Mouse (Mus musculus): Measurements from ENCODE around the gene Gsk3a. TPM values are rescaled to one million over a fixed set of nuclear protein-coding genes. Genes with fewer than 3 reads are reported as not detected.

Gsk3a gene
- polyA plus RNA-seq, 1 experiment from 2014 or later = 4.3 TPM

- Histone ChIP-seq H3K27me3 (ENCODE audit: insufficient read depth, low read length) (no peaks in the 10 kb centered on the region), H3K4me2 (ENCODE audit: low read depth, low read length) (no peak overlapping the region), H3K27ac (ENCODE audit: low read depth) (no peak overlapping the region), H3K9ac (replicated peaks) (no peak overlapping the region), H3K4me3 (ENCODE audit: low read depth, low read length) (no peak overlapping the region), H3K4me1 (ENCODE audit: insufficient read depth) (peaks cover 10% of the 10 kb centered on the region), H3K9me3 (ENCODE audit: low read length) (no peaks in the 10 kb centered on the region), H3K36me3 (replicated peaks; ENCODE audit: insufficient read depth, low read length) (peaks cover 15% of the 10 kb centered on the region; the same call in 1 of the 2 replicates)
- ATAC-seq (no peak), DNase-seq (no peak)
- WGBS (ENCODE audit: insufficient replicate concordance) = 69% methylated on average over 7 of the region's 7 CpGs
- no peak for TF ChIP-seq CTCF (IDR thresholded peaks at IDR 0.05; ENCODE audit: low read depth)
- no peak for TF ChIP-seq EP300 (IDR thresholded peaks at IDR 0.05; ENCODE audit: low read depth)
Observed at GRCm38 (mm10) chr7:25240631-25241030, 3.0 kb upstream of the Gsk3a start.

GRCm38 (mm10) chr7:25238829-25239623 is 1.4 kb upstream of the Gsk3a start:
- Histone ChIP-seq H3K27ac (ENCODE audit: low read depth) (peak overlapping the region; percentile 76), H3K9me3 (ENCODE audit: low read length) (no peaks in the 10 kb centered on the region), H3K4me3 (ENCODE audit: low read depth, low read length) (peak overlapping the region; percentile 94), H3K27me3 (ENCODE audit: insufficient read depth, low read length) (no peaks in the 10 kb centered on the region), H3K9ac (replicated peaks) (peak overlapping the region; percentile 49), H3K4me2 (ENCODE audit: low read depth, low read length) (peak overlapping the region; percentile 79), H3K36me3 (replicated peaks; ENCODE audit: insufficient read depth, low read length) (peaks cover 8% of the 10 kb centered on the region; the same call in 1 of the 2 replicates), H3K4me1 (ENCODE audit: insufficient read depth) (peaks cover 10% of the 10 kb centered on the region)
- TF ChIP-seq EP300 (IDR thresholded peaks at IDR 0.05; ENCODE audit: low read depth) (no peak; the same call in 1 of the 2 replicates), CTCF (IDR thresholded peaks at IDR 0.05; ENCODE audit: low read depth) (peak; percentile 87)
- 2% methylated on average over 30 of the region's 30 CpGs for WGBS (ENCODE audit: insufficient replicate concordance)
- peak; percentile 85 for DNase-seq
- ATAC-seq = peak; percentile 27

- H3K9me3 ChIP-seq (ENCODE audit: low read length) = no peaks in the 10 kb centered on the region
- peak overlapping the region; percentile 98 for H3K9ac ChIP-seq (replicated peaks)
- peak overlapping the region; percentile 79 for H3K4me2 ChIP-seq (ENCODE audit: low read depth, low read length)
- under 1% methylated on average over 23 of the region's 23 CpGs for WGBS (ENCODE audit: insufficient replicate concordance)
- H3K4me1 ChIP-seq (ENCODE audit: insufficient read depth) = peaks cover 10% of the 10 kb centered on the region
- peaks cover 14% of the 10 kb centered on the region for H3K36me3 ChIP-seq (replicated peaks; ENCODE audit: insufficient read depth, low read length)
- no peaks in the 10 kb centered on the region for H3K27me3 ChIP-seq (ENCODE audit: insufficient read depth, low read length)
- H3K4me3 ChIP-seq (ENCODE audit: low read depth, low read length) = peak overlapping the region; percentile 94
- peak; percentile 93 for DNase-seq
- TF ChIP-seq CTCF (IDR thresholded peaks at IDR 0.05; ENCODE audit: low read depth) = 0 out of 2 replicates have a peak, but pooled peaks have one; percentile 0
- TF ChIP-seq EP300 (IDR thresholded peaks at IDR 0.05; ENCODE audit: low read depth) = peak; percentile 92
- ATAC-seq = peak; percentile 90
- H3K27ac ChIP-seq (ENCODE audit: low read depth) = peak overlapping the region; percentile 76
Observed at GRCm38 (mm10) chr7:25238015-25238706, 510 bp upstream of the Gsk3a start.

- no peak overlapping the region for H3K27ac ChIP-seq (ENCODE audit: low read depth)
- H3K4me1 ChIP-seq (ENCODE audit: insufficient read depth) = peaks cover 10% of the 10 kb centered on the region
- H3K4me2 ChIP-seq (ENCODE audit: low read depth, low read length) = no peak overlapping the region
- H3K27me3 ChIP-seq (ENCODE audit: insufficient read depth, low read length) = no peaks in the 10 kb centered on the region
- no peak for TF ChIP-seq EP300 (IDR thresholded peaks at IDR 0.05; ENCODE audit: low read depth)
- no peak for TF ChIP-seq CTCF (IDR thresholded peaks at IDR 0.05; ENCODE audit: low read depth)
- no peak overlapping the region for H3K4me3 ChIP-seq (ENCODE audit: low read depth, low read length)
- no peaks in the 10 kb centered on the region for H3K9me3 ChIP-seq (ENCODE audit: low read length)
- ATAC-seq (no peak), DNase-seq (no peak)
- peaks cover 37% of the 10 kb centered on the region for H3K36me3 ChIP-seq (replicated peaks; ENCODE audit: insufficient read depth, low read length)
- no peak overlapping the region; the same call in 1 of the 2 replicates for H3K9ac ChIP-seq (replicated peaks)
- WGBS (ENCODE audit: insufficient replicate concordance) = 92% methylated on average over 5 of the region's 5 CpGs
Observed at GRCm38 (mm10) chr7:25235526-25235925, 2.1 kb downstream of the Gsk3a start.

GRCm38 (mm10) chr7:25233061-25233460 is 4.6 kb downstream of the Gsk3a start:
- WGBS (ENCODE audit: insufficient replicate concordance) = 63% methylated on average over 2 of the region's 2 CpGs
- peaks cover 62% of the 10 kb centered on the region for H3K36me3 ChIP-seq (replicated peaks; ENCODE audit: insufficient read depth, low read length)
- DNase-seq (no peak), ATAC-seq (no peak)
- H3K9me3 ChIP-seq (ENCODE audit: low read length) = no peaks in the 10 kb centered on the region
- no peak overlapping the region for H3K4me3 ChIP-seq (ENCODE audit: low read depth, low read length)
- H3K9ac ChIP-seq (replicated peaks) = no peak overlapping the region
- no peak overlapping the region for H3K27ac ChIP-seq (ENCODE audit: low read depth)
- no peak for TF ChIP-seq CTCF (IDR thresholded peaks at IDR 0.05; ENCODE audit: low read depth)
- TF ChIP-seq EP300 (IDR thresholded peaks at IDR 0.05; ENCODE audit: low read depth) = no peak
- H3K4me2 ChIP-seq (ENCODE audit: low read depth, low read length) = no peak overlapping the region
- H3K27me3 ChIP-seq (ENCODE audit: insufficient read depth, low read length) = no peaks in the 10 kb centered on the region
- peaks cover 10% of the 10 kb centered on the region for H3K4me1 ChIP-seq (ENCODE audit: insufficient read depth)

- Histone ChIP-seq H3K4me1 (ENCODE audit: insufficient read depth) (peaks cover 10% of the 10 kb centered on the region), H3K4me3 (ENCODE audit: low read depth, low read length) (no peak overlapping the region), H3K36me3 (replicated peaks; ENCODE audit: insufficient read depth, low read length) (peaks cover 71% of the 10 kb centered on the region), H3K27me3 (ENCODE audit: insufficient read depth, low read length) (no peaks in the 10 kb centered on the region), H3K9ac (replicated peaks) (no peak overlapping the region), H3K27ac (ENCODE audit: low read depth) (no peak overlapping the region), H3K9me3 (ENCODE audit: low read length) (no peaks in the 10 kb centered on the region), H3K4me2 (ENCODE audit: low read depth, low read length) (no peak overlapping the region)
- ATAC-seq (no peak), DNase-seq (no peak)
- WGBS (ENCODE audit: insufficient replicate concordance) = 62% methylated on average over 5 of the region's 5 CpGs
- peak; percentile 16; the same call in 1 of the 2 replicates for TF ChIP-seq CTCF (IDR thresholded peaks at IDR 0.05; ENCODE audit: low read depth)
- TF ChIP-seq EP300 (IDR thresholded peaks at IDR 0.05; ENCODE audit: low read depth) = no peak
Observed at GRCm38 (mm10) chr7:25232101-25232648, 5.5 kb downstream of the Gsk3a start.
